Comparison of ENCODE assay signal across 8 mouse cellular contexts in the genomic region with DNA sequence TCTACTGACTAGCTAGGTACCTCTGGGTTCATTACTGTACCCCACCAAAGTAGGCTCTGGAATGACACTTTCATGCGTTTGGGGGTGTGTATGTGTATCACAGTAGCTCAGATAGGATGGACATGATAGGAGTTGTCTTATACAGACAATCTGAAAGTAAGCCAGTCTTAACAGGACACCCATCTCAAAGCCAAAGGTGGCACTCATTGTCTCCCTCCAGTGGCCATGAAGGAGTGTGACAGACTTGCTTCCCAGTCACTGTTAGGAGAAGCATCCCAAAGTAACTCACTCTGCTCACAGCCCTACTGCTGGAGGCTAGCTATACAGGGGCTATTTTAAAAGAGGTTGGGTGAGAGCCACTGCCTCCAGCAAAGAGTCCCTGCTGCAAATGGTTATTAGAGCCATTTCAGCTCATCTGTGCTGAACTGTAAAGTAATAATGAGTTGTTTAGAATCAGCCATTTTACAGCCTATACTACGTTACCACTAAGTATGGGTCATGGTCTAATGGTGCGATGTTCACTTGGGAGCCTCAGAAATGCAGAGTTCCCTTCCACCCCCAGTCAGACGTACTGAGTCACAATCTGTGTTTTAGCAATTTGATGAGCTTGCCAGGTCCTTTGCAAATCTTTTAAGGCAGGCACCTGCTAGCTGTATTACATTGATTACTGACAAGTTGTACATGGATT.
A peak's percentile ranks its signal among the peaks of the same experiment; 100 is the strongest.
DNase-seq lines count a peak whose midpoint lies in the region; ATAC-seq and TF ChIP-seq lines count a peak whose summit lies in the region.

No protein-coding gene starts in this region.

- no peak overlapping the region for H3K4me2 ChIP-seq in midbrain, postnatal 0 days (ENCODE audit: low read depth, low read length, poor library complexity, severe bottlenecking)

- H3K9me3 ChIP-seq in forebrain, embryonic 10.5 days, result no peaks in the 10 kb centered on the region
- H3K9me3 ChIP-seq in midbrain, postnatal 0 days (ENCODE audit: low read length), result no peaks in the 10 kb centered on the region

- peaks cover 7% of the 10 kb centered on the region for H3K4me1 ChIP-seq in forebrain, embryonic 10.5 days
- no peaks in the 10 kb centered on the region for H3K4me1 ChIP-seq in liver, adult 2 months (ENCODE audit: control insufficient read depth, insufficient read depth, low read length)
- H3K4me1 ChIP-seq in midbrain, postnatal 0 days (ENCODE audit: insufficient read depth, low read length), result no peaks in the 10 kb centered on the region

- no peak for TF ChIP-seq POLR2A in liver, adult 2 months (IDR thresholded peaks at IDR 0.05; ENCODE audit: extremely low read depth, insufficient read depth, low read length)

- ATAC-seq in inflammation-experienced regulatory T-cells, adult 6 months, result peak; percentile 70
- ATAC-seq in midbrain, postnatal 0 days (ENCODE audit: low FRiP score), result 0 out of 2 replicates have a peak, but pooled peaks have one; percentile 54

- H3K27me3 ChIP-seq in forebrain, embryonic 10.5 days (ENCODE audit: poor library complexity, severe bottlenecking), result no peaks in the 10 kb centered on the region
- no peaks in the 10 kb centered on the region for H3K27me3 ChIP-seq in liver, adult 2 months (ENCODE audit: control insufficient read depth, insufficient read depth, low read length)
- no peaks in the 10 kb centered on the region for H3K27me3 ChIP-seq in midbrain, postnatal 0 days (ENCODE audit: insufficient read depth, low read length)

- H3K36me3 ChIP-seq in forebrain, embryonic 10.5 days (replicated peaks), result no peaks in the 10 kb centered on the region
- no peaks in the 10 kb centered on the region for H3K36me3 ChIP-seq in liver, adult 2 months (ENCODE audit: control insufficient read depth, insufficient read depth, low read length)
- no peaks in the 10 kb centered on the region for H3K36me3 ChIP-seq in midbrain, postnatal 0 days (ENCODE audit: insufficient read depth, low read length)

- no peak overlapping the region for H3K27ac ChIP-seq in forebrain, embryonic 10.5 days
- no peak overlapping the region for H3K27ac ChIP-seq in liver, adult 2 months (replicated peaks; ENCODE audit: insufficient read depth, low read depth, low read length)
- no peak overlapping the region for H3K27ac ChIP-seq in midbrain, postnatal 0 days (ENCODE audit: low read depth, low read length)

- DNase-seq in urinary bladder, postnatal 14 days (ENCODE audit: low spot score), result peak; percentile 38
- no peak for DNase-seq in urinary bladder, postnatal 10 days (ENCODE audit: low spot score)
- DNase-seq in brain, adult 2 months (ENCODE audit: low read depth, low spot score), result peak; percentile 90
- peak; percentile 28 for DNase-seq in forebrain, embryonic 10.5 days (ENCODE audit: extremely low spot score, low spot score)
- DNase-seq in liver, adult 2 months (ENCODE audit: extremely low read depth, low read depth, low spot score), result peak; percentile 68
- DNase-seq in midbrain, postnatal 0 days (ENCODE audit: low spot score), result peak; percentile 75
- DNase-seq in yolk sac, embryonic 10.5 days (ENCODE audit: low spot score), result peak; percentile 46

- H3K4me3 ChIP-seq in forebrain, embryonic 10.5 days, result no peak overlapping the region
- no peak overlapping the region for H3K4me3 ChIP-seq in liver, adult 2 months (ENCODE audit: insufficient read depth, low read depth, low read length)
- H3K4me3 ChIP-seq in midbrain, postnatal 0 days (ENCODE audit: low read depth, low read length), result no peak overlapping the region

- peak; percentile 79 for TF ChIP-seq CTCF in liver, adult 2 months (IDR thresholded peaks at IDR 0.05; ENCODE audit: low read depth, low read length)
- peak; percentile 82 for TF ChIP-seq CTCF in midbrain, postnatal 0 days (IDR thresholded peaks at IDR 0.05)

- peaks cover 6% of the 10 kb centered on the region; the same call in 1 of the 2 replicates for H3K79me2 ChIP-seq in liver, adult 2 months (ENCODE audit: control insufficient read depth, insufficient read depth, low read length)

- H3K9ac ChIP-seq in liver, adult 2 months (ENCODE audit: low read depth, low read length), result no peak overlapping the region
- no peak overlapping the region for H3K9ac ChIP-seq in midbrain, postnatal 0 days (replicated peaks; ENCODE audit: low read length, poor library complexity, severe bottlenecking)

- WGBS in forebrain, embryonic 10.5 days, result 80% methylated on average over 4 of the region's 4 CpGs
- 76% methylated on average over 4 of the region's 4 CpGs for WGBS in liver, adult 2 months
- WGBS in midbrain, postnatal 0 days, result 81% methylated on average over 4 of the region's 4 CpGs
